Mouse (Mus musculus) adrenal gland (tissue): ENCODE results near the gene U2af1l4.

Experiments used
- intact Hi-C: fragments of 180-260 bp; cut with DNase I; formaldehyde crosslinking; loops from one replicate; pipeline ENCODE4 v1.15.1; 2025
- microRNA-seq, 2 experiments: library from miRNA; unstranded; fragments of <30 nt; microRNA quantifications; one replicate each; pipeline ENCODE4; 2019

Gene U2af1l4

GRCm38 (mm10) chr7:30608476-30608875, 45.4 kb downstream of the U2af1l4 start:
- intact Hi-C loops, result no loop called here

DNA sequence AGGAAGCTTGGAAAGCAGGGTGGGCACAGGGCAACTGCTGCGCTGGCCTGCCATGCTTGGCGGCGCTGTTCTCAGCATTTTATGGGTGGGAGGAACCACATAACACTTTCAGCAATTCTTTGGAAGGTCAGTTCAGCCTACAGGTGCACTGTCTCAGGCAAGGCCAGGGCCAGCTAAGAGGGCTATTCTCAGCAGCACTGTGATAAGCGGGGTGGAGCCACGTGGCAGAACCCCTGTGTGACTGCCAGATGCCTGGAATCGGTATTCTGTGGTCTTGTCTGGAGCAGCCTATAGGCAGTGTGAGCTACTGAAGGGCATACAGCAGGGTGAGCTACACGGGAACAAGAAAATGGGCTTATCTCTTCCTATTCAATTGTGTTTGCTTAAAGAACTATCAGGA, 46.9 kb downstream of the U2af1l4 start:
- intact Hi-C loops, result no loop called here

GRCm38 (mm10) chr7:30612654-30613402, 49.7 kb downstream of the U2af1l4 start, which contains the start of gene Upk1a:
TSS of gene Upk1a (minus strand) at chr7:30612847.
- intact Hi-C loops, result loop anchor here (2.0 kb wide), 1 partner anchor 24 kb away; the partner anchor contains the start of gene Kmt2b

DNA sequence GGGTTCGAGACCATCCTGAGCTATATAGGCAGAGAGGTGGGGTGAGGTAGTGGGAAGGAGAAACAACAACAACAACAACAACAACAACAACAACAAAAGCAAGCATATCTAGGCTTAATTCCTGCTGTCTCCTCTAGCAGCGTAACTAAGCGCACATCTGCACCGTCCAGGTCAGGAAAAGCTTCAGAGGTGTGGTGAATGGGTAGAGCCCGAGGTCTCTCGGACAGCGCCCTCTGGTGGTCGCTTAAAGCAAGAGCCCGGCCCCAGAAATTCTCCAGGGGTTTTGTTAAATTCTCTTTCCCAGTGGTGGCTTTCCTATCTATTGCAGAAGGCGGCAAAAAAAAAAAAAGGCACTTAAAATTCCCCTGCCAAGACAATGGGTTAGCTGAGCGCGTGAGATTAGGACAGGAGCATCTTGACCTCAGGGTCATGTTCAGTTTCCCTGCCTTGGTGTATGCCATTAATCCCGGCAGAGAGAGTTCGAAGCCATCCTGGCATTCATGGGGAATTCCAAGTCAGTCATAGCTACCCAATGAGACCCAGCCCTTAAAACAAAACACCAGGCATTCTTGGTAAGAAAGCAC, 50.5 kb downstream of the U2af1l4 start:
- intact Hi-C loops, result loop anchor here (2.0 kb wide), 1 partner anchor 25 kb away; the partner anchor contains the start of gene Kmt2b

DNA sequence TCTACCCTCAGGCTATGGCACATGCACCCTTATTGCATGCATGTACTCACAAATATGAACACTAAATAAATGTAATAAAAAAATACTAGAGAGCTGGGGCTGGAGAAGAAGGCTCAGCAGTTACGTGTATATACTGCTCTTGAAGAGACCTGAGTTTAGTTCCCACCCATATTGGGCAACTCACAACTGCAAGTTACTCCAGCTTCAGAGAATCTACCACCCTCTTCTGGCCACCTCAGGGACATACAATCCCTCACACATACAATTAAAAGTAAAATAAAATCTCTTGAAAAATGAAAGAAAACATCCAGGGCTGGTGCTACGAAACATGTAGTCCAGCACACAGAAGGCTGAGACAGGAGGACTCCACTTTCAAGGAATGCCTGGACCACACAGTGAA, 51.4 kb downstream of the U2af1l4 start:
- intact Hi-C loops, result no loop called here

Small RNAs within 50 kb of the gene (microRNA-seq; reads per million reads assigned to microRNA genes)
- gene Gm38670 (0.80 to 1.4 reads per million in 2 experiments), gene Mir3569 (0 to 0.37 reads per million in 2 experiments)
